Mouse (Mus musculus): ENCODE measurements around the gene Gucy1a1. TPM values are rescaled to one million over a fixed set of nuclear protein-coding genes. Genes with fewer than 3 reads are reported as not detected.

Gene Gucy1a1
- total RNA-seq, 4 experiments from 2014 or later: 3.4 to 6.0 (median 4.7) TPM

DNA sequence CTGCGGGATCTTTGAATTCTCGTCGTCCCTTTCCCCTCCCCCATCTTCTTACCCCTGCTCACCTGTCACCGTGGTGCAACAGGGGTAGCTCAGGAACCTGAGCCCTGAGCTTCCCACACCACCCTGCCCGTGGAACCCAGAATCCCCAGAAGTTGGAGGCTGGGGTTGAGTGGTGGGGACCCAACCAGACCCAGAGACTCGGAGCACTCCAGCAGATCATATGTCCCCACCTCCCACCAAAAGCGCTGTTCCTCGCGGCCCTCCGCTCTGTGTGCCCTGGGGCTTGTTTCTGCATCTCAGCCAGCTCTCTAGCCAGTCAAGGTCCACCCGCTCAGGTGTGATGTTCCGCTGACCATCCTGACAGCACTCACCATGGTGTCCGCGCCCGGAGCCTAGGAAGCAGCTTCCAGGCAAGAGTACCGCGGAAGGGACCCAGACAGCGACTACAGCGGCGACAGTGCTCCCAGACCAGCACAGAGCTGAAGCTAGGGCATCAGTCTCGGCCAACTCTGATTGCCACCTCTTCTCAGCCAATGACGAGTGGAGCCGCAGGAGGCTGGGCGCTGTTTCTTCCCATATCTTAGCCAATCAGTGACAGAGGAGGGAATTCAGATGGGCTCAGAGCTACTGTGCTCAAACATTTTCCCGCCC is 71.3 kb downstream of the Gucy1a1 start, which contains the start of gene Gucy1b1:
Gene Gucy1b1 (minus strand): TSS at position 489 of the 651 bp plus-strand sequence.
- DNase-seq (ENCODE audit: low spot score in 2 of 2): peak; percentile 3 to 38

GRCm38 (mm10) chr3:82073741-82074181 is 71.8 kb downstream of the Gucy1a1 start:
- peak; percentile 9 to 42 for DNase-seq (ENCODE audit: low spot score in 2 of 2)

GRCm38 (mm10) chr3:82067830-82068229 is 77.8 kb downstream of the Gucy1a1 start:
- no peak for DNase-seq (ENCODE audit: low spot score in 2 of 2)

- DNase-seq (ENCODE audit: low spot score in 2 of 2): no peak
Observed at GRCm38 (mm10) chr3:82061402-82062180, 84.0 kb downstream of the Gucy1a1 start.

- DNase-seq (ENCODE audit: low spot score in 2 of 2): no peak
Observed at GRCm38 (mm10) chr3:82057201-82057600, 88.4 kb downstream of the Gucy1a1 start.

DNA sequence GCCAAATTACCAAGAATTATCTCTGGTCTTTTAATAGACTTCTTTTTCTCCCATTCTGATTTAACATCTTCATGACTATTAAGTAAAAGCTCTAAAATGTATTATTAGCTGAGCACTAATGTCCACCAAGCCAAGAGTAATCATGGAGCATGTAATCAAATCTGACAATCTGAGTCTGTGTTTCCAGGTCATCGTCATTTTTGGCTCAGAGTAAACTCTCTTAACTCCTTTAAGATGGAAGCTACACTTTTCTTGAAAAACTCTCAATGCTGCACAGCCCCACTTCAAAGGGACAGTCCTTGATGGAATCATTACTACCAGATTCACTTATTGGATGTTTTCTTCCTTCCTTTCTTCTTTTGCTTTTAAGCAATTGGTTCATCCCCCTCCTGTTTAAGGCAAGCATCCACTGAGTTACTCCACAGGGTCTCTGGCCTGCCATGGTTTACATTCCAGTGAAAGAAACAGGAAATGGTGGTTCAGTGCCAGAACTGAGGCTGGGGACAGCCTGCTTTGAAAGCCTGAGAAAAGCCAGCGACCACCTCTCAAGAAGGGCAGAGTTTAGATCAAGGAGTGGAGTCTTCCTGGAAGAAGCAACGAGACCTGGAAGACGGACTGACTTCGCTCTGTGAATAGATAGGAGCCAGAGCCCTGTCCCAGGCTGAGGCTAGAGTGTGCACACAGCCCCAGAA is 91.2 kb downstream of the Gucy1a1 start:
- no peak for DNase-seq (ENCODE audit: low spot score in 2 of 2)

- DNase-seq (ENCODE audit: low spot score in 2 of 2): no peak
Observed at GRCm38 (mm10) chr3:82052029-82052428, 93.6 kb downstream of the Gucy1a1 start.

GRCm38 (mm10) chr3:82051468-82051867 is 94.1 kb downstream of the Gucy1a1 start:
- DNase-seq (ENCODE audit: low spot score in 2 of 2): no peak

- no peak for DNase-seq (ENCODE audit: low spot score in 2 of 2)
Observed at GRCm38 (mm10) chr3:82048681-82049080, 96.9 kb downstream of the Gucy1a1 start.

- no peak for DNase-seq (ENCODE audit: low spot score in 2 of 2)
Observed at GRCm38 (mm10) chr3:82048078-82048477, 97.5 kb downstream of the Gucy1a1 start.

DNA sequence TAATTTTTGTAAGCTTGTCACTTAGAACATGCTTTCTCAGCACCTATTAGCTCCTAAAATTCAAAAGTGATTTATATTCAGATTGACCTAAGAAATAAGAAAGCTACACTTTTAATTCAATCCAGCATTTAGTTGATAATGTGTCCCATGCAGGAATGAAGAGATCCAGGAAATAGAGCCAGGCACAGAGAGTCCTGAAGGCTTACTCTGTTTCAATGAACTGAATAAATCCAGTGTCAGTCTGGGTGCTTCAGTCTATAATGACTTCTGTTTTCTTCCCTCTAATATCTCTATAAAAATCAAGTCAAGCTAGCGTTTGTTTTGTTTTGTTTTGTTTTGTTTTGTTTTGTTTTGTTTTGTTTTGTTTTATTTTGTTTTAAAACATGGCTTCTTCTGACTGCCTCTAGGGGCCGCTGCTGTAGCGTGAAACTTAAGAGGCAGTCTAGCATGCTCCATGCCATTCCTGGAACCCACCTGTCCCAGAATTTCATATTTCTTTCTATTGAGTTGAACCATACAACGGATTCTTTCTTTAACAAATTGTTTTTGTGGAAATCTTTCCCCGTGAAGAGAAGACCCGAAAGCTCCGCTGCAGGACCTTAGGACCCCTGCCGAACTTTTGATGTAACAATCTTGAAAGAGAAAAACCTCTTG is 98.4 kb downstream of the Gucy1a1 start:
- no peak for DNase-seq (ENCODE audit: low spot score in 2 of 2)

DNA sequence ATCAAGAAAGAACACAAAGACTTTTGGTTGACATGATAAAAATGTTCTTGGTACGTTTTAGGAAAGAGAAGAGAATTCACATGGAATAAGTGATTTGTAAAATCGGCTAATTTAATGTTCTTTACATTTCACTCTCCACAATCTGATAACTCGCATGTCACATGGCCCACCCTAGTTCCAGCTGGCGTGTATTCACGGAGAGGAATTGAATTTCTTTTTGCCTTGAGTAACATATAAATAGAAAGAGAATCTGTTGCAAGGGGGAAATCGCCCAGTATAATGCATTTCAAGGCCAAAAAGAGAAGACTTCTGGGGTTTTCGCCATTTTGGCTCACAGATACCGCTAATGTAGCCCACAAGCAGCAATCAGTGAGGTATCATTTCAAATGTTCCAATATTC is 99.5 kb downstream of the Gucy1a1 start:
- DNase-seq (ENCODE audit: low spot score in 2 of 2): no peak

DNA sequence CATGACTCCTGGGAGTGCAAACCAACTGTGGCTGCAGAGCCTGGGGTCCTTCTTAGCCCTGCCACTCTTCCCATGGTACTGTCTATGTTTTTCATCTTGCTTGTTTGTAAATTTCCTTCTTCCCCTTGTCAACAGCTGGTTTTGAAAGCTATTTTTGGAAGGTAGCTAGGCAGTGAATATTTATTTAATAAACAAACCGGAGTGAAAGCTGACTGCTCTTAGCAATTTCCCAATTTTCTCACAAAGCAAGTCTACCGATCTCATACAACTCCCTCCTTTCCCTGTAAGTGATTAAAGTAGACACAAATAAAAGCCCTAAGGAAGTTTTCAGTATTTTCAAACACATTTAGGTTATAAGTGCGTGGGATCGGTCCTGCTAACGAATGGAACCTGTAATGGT is 100.7 kb downstream of the Gucy1a1 start:
- no peak for DNase-seq (ENCODE audit: low spot score in 2 of 2)

DNA sequence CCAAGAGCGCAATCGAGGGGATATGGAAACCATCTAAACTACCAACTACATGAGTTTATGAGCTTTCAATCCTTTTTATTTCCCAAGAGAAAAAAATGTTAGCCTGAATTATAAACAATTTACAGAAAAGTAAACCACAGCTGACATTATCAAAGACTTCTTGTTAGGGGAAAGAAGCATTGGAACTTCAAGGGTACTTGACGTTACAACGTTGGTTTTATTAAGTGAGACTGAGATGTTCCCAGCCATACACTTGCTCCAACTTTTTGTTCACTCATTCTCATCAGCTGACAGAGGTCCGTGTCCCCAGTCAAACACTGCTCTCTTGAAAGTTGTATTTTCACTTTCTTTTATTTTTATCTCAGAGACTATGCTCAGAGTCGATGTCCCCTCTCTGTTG is 101.9 kb downstream of the Gucy1a1 start:
- no peak for DNase-seq (ENCODE audit: low spot score in 2 of 2)

Small RNAs within 50 kb of the gene (microRNA-seq; reads per million reads assigned to microRNA genes)
- not detected for gene Mir7010

Other genes with a start within 250 kb of the Gucy1a1 start
- 1 to 10 TPM; 5.3 to 6.1 (median 5.6) TPM for gene Ctso, start 213.2 kb downstream of the Gucy1a1 start, total RNA-seq (2022)
- under 1 TPM in 1 of 4 experiments, not detected in 3; 0.13 TPM for gene Tdo2, start 169.6 kb downstream of the Gucy1a1 start, total RNA-seq (2022)
- gene Asic5, start 163.5 kb downstream of the Gucy1a1 start, total RNA-seq (2022): not detected
- gene Gucy1b1, start 71.1 kb downstream of the Gucy1a1 start, total RNA-seq (2022): 1 to 10 TPM; 1.7 to 3.7 (median 3.2) TPM
- 1 to 10 TPM; 1.4 to 3.2 (median 1.7) TPM for gene Map9, start 212.3 kb upstream of the Gucy1a1 start, total RNA-seq (2022)

Measured in gastrocnemius, adult 8-10 months (tissue).